Comparison of ENCODE assay signal across 10 mouse cellular contexts in the genomic region with DNA sequence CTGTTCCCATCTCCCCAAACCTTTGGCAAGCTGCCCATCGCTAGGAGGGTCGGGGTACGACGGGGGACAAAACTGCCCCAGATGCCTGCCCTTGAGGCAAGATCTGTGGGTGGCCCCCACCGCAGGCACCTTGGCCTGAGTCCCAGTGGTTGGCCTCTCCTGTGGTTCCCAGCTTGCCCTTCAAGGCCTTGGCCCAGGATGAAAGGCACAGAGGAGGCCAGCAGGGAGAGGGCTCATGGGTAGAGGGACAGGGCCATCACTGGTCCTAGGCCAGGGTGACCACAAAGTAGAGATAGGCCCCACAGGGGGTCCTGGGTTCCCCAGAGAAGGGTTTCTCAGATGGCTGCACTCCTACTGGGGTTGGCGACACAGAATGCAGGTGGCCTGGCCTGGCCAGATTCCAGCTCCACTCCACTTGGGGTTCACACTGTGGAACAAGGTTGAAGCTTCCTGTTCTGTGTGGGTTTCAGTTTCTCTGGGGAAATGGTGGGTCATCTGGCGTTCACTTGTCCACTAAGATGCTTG. TPM values are rescaled to one million over a fixed set of nuclear protein-coding genes. Genes with fewer than 3 reads are reported as not detected.
DNase-seq lines count a peak whose midpoint lies in the region; ATAC-seq and TF ChIP-seq lines count a peak whose summit lies in the region.
"Had no signal": no experiment of that assay in that cellular context is flagged by ENCODE, and none has a peak within 500 bp of the region (broad histone marks: within the 10 kb centered on the region; RNA-seq: fewer than 3 reads in every experiment).

No protein-coding gene starts in this region.

- ATAC-seq in heart, embryonic 14.5 days (ENCODE audit: insufficient number of reproducible peaks, insufficient read depth, low FRiP score, low read depth) = peak; percentile 7; the same call in 1 of the 2 replicates
- no peak for ATAC-seq in intestine, embryonic 16.5 days

- H3K36me3 ChIP-seq in heart, embryonic 14.5 days (ENCODE audit: control insufficient read depth, insufficient read depth, low read length) = no peaks in the 10 kb centered on the region
- H3K36me3 ChIP-seq in intestine, embryonic 16.5 days (ENCODE audit: control insufficient read depth, insufficient read depth, low read length) = no peaks in the 10 kb centered on the region
- H3K36me3 ChIP-seq: midbrain, embryonic 12.5 days had no signal

- no peaks in the 10 kb centered on the region for H3K9me3 ChIP-seq in heart, embryonic 14.5 days (ENCODE audit: control insufficient read depth, low read length)
- no peaks in the 10 kb centered on the region for H3K9me3 ChIP-seq in intestine, embryonic 16.5 days (ENCODE audit: control insufficient read depth, low read length)
- H3K9me3 ChIP-seq: midbrain, embryonic 12.5 days had no signal

- H3K27ac ChIP-seq in heart, embryonic 14.5 days (replicated peaks in 1 of 2; ENCODE audit: control insufficient read depth in 1 of 2, insufficient read depth in 1 of 2, low read depth in 2 of 2, low read length in 2 of 2) = peak overlapping the region; percentile 5 to 34; a peak in 1 of 4 replicates
- peak overlapping the region; percentile 78 for H3K27ac ChIP-seq in left cerebral cortex, adult 2 months
- no peak overlapping the region for H3K27ac ChIP-seq in intestine, embryonic 16.5 days (ENCODE audit: low read length)
- H3K27ac ChIP-seq: midbrain, embryonic 12.5 days had no signal

- peaks cover 4% of the 10 kb centered on the region; the same call in 1 of the 2 replicates for H3K27me3 ChIP-seq in heart, embryonic 14.5 days (ENCODE audit: control insufficient read depth, insufficient read depth, low read length)
- H3K27me3 ChIP-seq in intestine, embryonic 16.5 days (replicated peaks; ENCODE audit: control insufficient read depth, insufficient read depth, low read length) = no peaks in the 10 kb centered on the region

- no peak overlapping the region for H3K9ac ChIP-seq in heart, embryonic 14.5 days (ENCODE audit: low read length)
- H3K9ac ChIP-seq in intestine, embryonic 16.5 days (ENCODE audit: low read depth, low read length) = no peak overlapping the region
- H3K9ac ChIP-seq: midbrain, embryonic 12.5 days had no signal

- no peak for TF ChIP-seq CTCF in left cerebral cortex, adult 2 months (IDR thresholded peaks at IDR 0.05)

- peak; percentile 75 for DNase-seq in gastrocnemius, adult 18-20 months (ENCODE audit: low spot score)
- DNase-seq in gastrocnemius, postnatal 4 days (ENCODE audit: low spot score in 2 of 2) = no peak
- DNase-seq in A20 (ENCODE audit: low read depth, low spot score) = peak; percentile 38
- peak; percentile 66 to 75 for DNase-seq in cerebellum, postnatal 10 days
- peak; percentile 46 to 60 for DNase-seq in left cerebral cortex, adult 2 months (ENCODE audit: extremely low spot score in 1 of 2, low spot score in 2 of 2)
- peak; percentile 55 to 59 for DNase-seq in right cerebral cortex, postnatal 36 days (ENCODE audit: low spot score in 2 of 2)

- peaks cover 14 to 26% of the 10 kb centered on the region in 2 experiments for H3K4me1 ChIP-seq in heart, embryonic 14.5 days (ENCODE audit: control insufficient read depth in 2 of 2, insufficient read depth in 2 of 2, low read length in 2 of 2)
- H3K4me1 ChIP-seq in intestine, embryonic 16.5 days (ENCODE audit: control insufficient read depth, insufficient read depth, low read length) = peaks cover 2% of the 10 kb centered on the region; the same call in 1 of the 2 replicates

- H3K4me3 ChIP-seq in heart, embryonic 14.5 days (ENCODE audit: control insufficient read depth in 1 of 2, insufficient read depth in 1 of 2, low read depth in 1 of 2, low read length in 2 of 2) = no peak overlapping the region
- H3K4me3 ChIP-seq in left cerebral cortex, adult 2 months = no peak overlapping the region
- no peak overlapping the region for H3K4me3 ChIP-seq in intestine, embryonic 16.5 days (ENCODE audit: low read length)
- H3K4me3 ChIP-seq: erythroblast, embryonic 14.5 days; midbrain, embryonic 12.5 days had no signal

- intact Hi-C loops in left cerebral cortex, adult 2 months (cut with DNase I) = no loop called here

- H3K4me2 ChIP-seq in heart, embryonic 14.5 days (ENCODE audit: low read length) = no peak overlapping the region
- H3K4me2 ChIP-seq in intestine, embryonic 16.5 days (ENCODE audit: low read depth, low read length) = no peak overlapping the region
- H3K4me2 ChIP-seq: midbrain, embryonic 12.5 days had no signal

- WGBS in heart, embryonic 14.5 days = 52% methylated on average over 7 of the region's 7 CpGs
- WGBS in intestine, embryonic 16.5 days = 65% methylated on average over 7 of the region's 7 CpGs

RNA-seq across cellular contexts. Expression of gene Crybb1, which starts 1.3 kb away (rescaled TPM):
- 1 to 10 TPM; 1.2 to 1.9 TPM for total RNA-seq in gastrocnemius, adult 18-20 months (2021)
- total RNA-seq in gastrocnemius, postnatal 4 days (2021) = under 1 TPM; 0.64 to 0.70 TPM
- 0.86 and 1.0 TPM in 2 replicates for polyA plus RNA-seq in heart, embryonic 14.5 days (2014; fragmentation: Nextera tagmentation; extraction: Ambion mirVana)
- 1 to 10 TPM; 6.9 to 7.4 TPM for total RNA-seq in left cerebral cortex, adult 2 months (2021)
- 2.7 and 2.9 TPM in 2 replicates for polyA plus RNA-seq in intestine, embryonic 16.5 days (2015; fragmentation: Nextera tagmentation; extraction: Ambion mirVana)
- polyA plus RNA-seq: erythroblast, embryonic 14.5 days had no signal

RNA-seq across cellular contexts. Expression of gene Cryba4, which starts 2.0 kb away (rescaled TPM):
- under 1 TPM; 0.57 to 0.68 TPM for total RNA-seq in gastrocnemius, adult 18-20 months (2021)
- under 1 TPM; 0.91 to 0.98 TPM for total RNA-seq in gastrocnemius, postnatal 4 days (2021)
- 1.3 and 2.2 TPM in 2 replicates for polyA plus RNA-seq in heart, embryonic 14.5 days (2014; fragmentation: Nextera tagmentation; extraction: Ambion mirVana)
- under 1 TPM in 1 of 2 experiments, not detected in 1; 0.49 TPM for total RNA-seq in left cerebral cortex, adult 2 months (2021)
- 1.3 and 1.5 TPM in 2 replicates for polyA plus RNA-seq in intestine, embryonic 16.5 days (2015; fragmentation: Nextera tagmentation; extraction: Ambion mirVana)
- polyA plus RNA-seq: erythroblast, embryonic 14.5 days had no signal

RNA-seq across cellular contexts. Expression of gene Tpst2, which starts 22.1 kb away (rescaled TPM):
- total RNA-seq in gastrocnemius, adult 18-20 months (2021) = 10 to 100 TPM; 16.0 to 22.4 TPM
- 10 to 100 TPM; 25.4 to 26.2 TPM for total RNA-seq in gastrocnemius, postnatal 4 days (2021)
- 39.0 and 45.9 TPM in 2 replicates for polyA plus RNA-seq in heart, embryonic 14.5 days (2014; fragmentation: Nextera tagmentation; extraction: Ambion mirVana)
- total RNA-seq in left cerebral cortex, adult 2 months (2021) = 10 to 100 TPM; 37.5 to 41.9 TPM
- 47.4 and 52.0 TPM in 2 replicates for polyA plus RNA-seq in intestine, embryonic 16.5 days (2015; fragmentation: Nextera tagmentation; extraction: Ambion mirVana)

Comparison
In these comparisons a context has a peak if more than half of its experiments do, and no peak if none do; other contexts are left out.
1. DNase-seq: peak in gastrocnemius, adult 18-20 months (single experiment), A20 (single experiment), cerebellum, postnatal 10 days (2 of 2), left cerebral cortex, adult 2 months (2 of 2) and right cerebral cortex, postnatal 36 days (2 of 2); none in gastrocnemius, postnatal 4 days (0 of 2).